In the genomic region with DNA sequence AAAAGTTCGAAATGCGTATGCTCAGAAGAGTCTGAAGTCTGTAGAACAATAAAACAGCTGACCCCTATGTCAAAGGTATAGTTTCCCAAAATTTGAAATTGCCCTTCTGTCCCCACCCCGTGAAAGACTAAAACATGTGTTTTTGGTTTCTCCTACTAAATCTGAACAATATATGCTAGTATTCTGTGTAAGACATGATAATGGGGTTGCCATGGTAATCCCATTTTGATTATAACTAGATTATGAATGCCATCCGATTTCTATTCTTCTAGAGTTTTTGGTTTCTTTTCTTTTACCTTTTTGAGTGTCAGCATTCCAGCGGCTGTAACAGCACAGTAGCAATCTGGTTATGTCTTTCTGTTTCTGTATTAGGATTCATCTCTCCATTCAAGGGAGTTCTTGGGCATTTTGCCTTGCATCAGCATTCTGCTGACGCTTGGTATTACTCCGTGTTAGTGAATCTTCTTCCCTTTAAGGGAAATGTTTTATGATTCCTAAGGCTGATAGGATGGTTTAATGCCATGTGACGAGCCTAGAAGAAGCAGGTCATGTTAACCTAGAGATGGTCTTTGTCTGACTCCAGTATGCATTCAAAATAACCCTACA, we compare ENCODE assay signal across 17 mouse cellular contexts.
"Had no signal": no experiment of that assay in that cellular context is flagged by ENCODE, and none has a peak within 500 bp of the region (broad histone marks: within the 10 kb centered on the region; RNA-seq: fewer than 3 reads in every experiment).

No protein-coding gene starts in this region.

- H3K9me3 ChIP-seq: lung, embryonic 15.5 days; megakaryocyte, embryonic 14.5 days; midbrain, embryonic 13.5 days; midbrain, embryonic 15.5 days; neural tube, embryonic 12.5 days; stomach, embryonic 15.5 days had no signal

- H3K4me3 ChIP-seq: lung, embryonic 15.5 days; megakaryocyte, embryonic 14.5 days; midbrain, embryonic 13.5 days; midbrain, embryonic 15.5 days; neural tube, embryonic 12.5 days; stomach, embryonic 15.5 days had no signal

- H3K9ac ChIP-seq: lung, embryonic 15.5 days; midbrain, embryonic 13.5 days; midbrain, embryonic 15.5 days; neural tube, embryonic 12.5 days; stomach, embryonic 15.5 days had no signal

- H3K27ac ChIP-seq: lung, embryonic 15.5 days; macrophage; midbrain, embryonic 13.5 days; midbrain, embryonic 15.5 days; neural tube, embryonic 12.5 days; stomach, embryonic 15.5 days; stomach, postnatal 0 days had no signal

- H3K4me1 ChIP-seq: lung, embryonic 15.5 days; megakaryocyte, embryonic 14.5 days; midbrain, embryonic 15.5 days; neural tube, embryonic 12.5 days; stomach, embryonic 15.5 days had no signal

- DNase-seq: lung, adult 2 months; lung, postnatal 14 days; lung, postnatal 36 days; right cerebral cortex, postnatal 14 days; thymus, adult 2 months; thymus, postnatal 25 days; thymus, postnatal 4 days had no signal

- ATAC-seq: lung, postnatal 0 days; midbrain, embryonic 13.5 days; midbrain, embryonic 15.5 days had no signal

- H3K27me3 ChIP-seq: lung, embryonic 15.5 days; megakaryocyte, embryonic 14.5 days; midbrain, embryonic 13.5 days; midbrain, embryonic 15.5 days; neural tube, embryonic 12.5 days; stomach, embryonic 15.5 days had no signal

- H3K36me3 ChIP-seq: lung, embryonic 15.5 days; midbrain, embryonic 13.5 days; midbrain, embryonic 15.5 days; neural tube, embryonic 12.5 days; stomach, embryonic 15.5 days had no signal

- H3K4me2 ChIP-seq: lung, embryonic 15.5 days; midbrain, embryonic 11.5 days; midbrain, embryonic 13.5 days; midbrain, embryonic 15.5 days; neural tube, embryonic 12.5 days; stomach, embryonic 15.5 days had no signal
